Mouse (Mus musculus) bone marrow, adult 2 months (tissue): Measurements from ENCODE around the gene Rgs3.

Experiments
- CTCF ChIP-seq: fragments of 200-500 bp; IDR thresholded peaks from 2 replicates; pipeline ENCODE4 v1.5.1; 2011; ENCODE audit warnings: low read length, control low read depth; ENCODE audit not compliant: control insufficient read depth, insufficient read depth
- POLR2A ChIP-seq: fragments of 200-500 bp; IDR thresholded peaks from 2 replicates; pipeline ENCODE4 v1.6.1; 2011; ENCODE audit warnings: low read depth, mild to moderate bottlenecking, control low read depth, low read length, borderline replicate concordance; ENCODE audit not compliant: control insufficient read depth

DNA sequence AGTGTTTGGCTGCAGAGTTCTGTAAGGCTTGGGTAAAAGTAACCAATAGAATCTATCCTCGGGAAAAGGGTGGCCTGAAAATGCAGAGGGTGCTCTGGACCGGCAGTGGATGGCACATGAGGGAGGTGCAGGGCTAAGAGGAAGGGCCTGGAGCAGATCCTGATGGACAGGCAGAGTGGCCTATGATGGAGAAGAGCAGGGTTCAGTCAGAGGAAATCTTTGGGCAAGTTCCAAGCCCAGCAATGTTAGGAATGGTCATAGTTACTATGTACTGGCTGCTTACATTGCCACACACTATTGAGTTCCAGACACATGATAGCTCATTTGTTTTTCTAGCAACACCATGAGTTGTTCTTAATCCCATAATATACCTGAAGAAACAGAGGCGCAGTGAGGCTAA, 124.7 kb downstream of the Rgs3 start:
- TF ChIP-seq CTCF (no peak), POLR2A (no peak)
